Mouse (Mus musculus): ENCODE data around the gene Iffo2. TPM values are rescaled to one million over a fixed set of nuclear protein-coding genes. Genes with fewer than 3 reads are reported as not detected.

Gene Iffo2
- polyA plus RNA-seq, 1 experiment, result 11.0 TPM

DNA sequence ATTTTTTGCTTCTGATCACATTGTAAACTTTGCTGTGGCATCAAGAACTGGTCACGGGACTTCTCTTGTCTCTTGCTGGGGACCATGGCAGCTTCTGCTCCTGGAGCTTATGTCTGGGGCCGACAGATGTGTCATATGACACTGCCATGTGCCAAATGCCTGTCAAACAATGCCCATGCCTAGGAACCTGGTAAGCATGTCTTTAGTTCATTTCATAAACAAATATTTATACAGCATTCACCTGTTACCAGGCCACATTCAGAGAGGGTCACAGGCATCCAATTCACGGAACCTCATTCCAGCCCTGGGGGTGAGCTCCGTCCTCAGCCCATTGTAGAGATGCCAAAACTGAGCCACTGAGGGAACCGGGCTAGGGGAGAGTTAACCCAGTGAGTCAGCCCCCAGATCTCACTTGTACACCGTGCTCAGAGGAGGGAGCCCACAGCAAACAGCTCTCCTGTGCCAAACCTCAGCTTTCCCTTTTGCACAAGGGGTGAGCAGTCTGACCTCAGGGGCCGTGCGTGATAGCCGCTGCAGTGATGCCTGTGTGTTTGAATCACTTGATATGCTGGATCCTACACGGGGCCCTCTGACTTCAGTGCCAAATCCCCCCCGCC lies 53.4 kb downstream of the Iffo2 start:
- TF ChIP-seq POLR2A (IDR thresholded peaks at IDR 0.05; ENCODE audit: borderline replicate concordance, extremely low read depth, insufficient read depth, insufficient read length, poor library complexity, severe bottlenecking), result no peak
- no peak for TF ChIP-seq CTCF (IDR thresholded peaks at IDR 0.05; ENCODE audit: borderline replicate concordance, extremely low read depth, insufficient read depth, insufficient read length)
- DNase-seq (ENCODE audit: low read depth), result no peak

DNA sequence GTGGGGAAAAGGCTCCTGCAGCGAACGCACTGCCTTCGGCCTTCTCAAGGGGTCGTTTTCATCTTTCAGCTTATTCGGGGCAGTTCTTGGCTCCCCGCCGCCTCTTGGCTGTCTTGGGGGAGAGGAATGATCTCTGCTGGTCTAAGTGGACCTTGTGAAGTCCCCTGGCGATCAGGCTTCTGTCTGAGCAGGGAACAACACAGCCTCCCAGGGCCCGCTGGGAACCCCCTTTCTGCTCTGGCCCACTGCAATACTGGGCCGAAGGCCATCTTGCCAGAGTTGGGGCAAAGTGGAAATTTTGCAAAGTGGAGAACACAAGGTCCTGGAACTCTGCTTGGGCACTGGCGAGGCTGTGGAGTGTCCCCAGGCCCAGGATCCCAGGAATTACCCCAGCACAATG lies 54.4 kb downstream of the Iffo2 start:
- DNase-seq (ENCODE audit: low read depth), result no peak

DNA sequence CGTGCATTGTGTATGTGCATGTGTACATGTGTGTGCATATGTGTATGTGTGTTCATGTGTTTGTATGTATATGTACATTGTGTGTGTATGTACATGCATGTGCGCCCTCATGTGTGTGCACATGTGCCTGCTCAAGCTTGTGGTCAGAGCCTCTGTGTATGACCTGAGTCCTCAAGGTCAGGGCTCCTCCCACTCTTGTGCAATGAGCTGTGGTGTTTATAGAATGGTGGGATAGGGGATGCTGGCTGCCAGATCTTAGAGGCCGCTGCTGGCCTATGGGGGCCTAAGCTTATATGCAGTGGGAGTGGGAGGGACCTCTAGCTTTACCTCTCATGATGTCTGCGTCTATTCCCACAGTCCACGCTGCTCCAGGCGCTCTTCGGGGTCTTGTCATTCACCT lies 55.4 kb downstream of the Iffo2 start:
- TF ChIP-seq POLR2A (IDR thresholded peaks at IDR 0.05; ENCODE audit: borderline replicate concordance, extremely low read depth, insufficient read depth, insufficient read length, poor library complexity, severe bottlenecking), result no peak
- TF ChIP-seq CTCF (IDR thresholded peaks at IDR 0.05; ENCODE audit: borderline replicate concordance, extremely low read depth, insufficient read depth, insufficient read length), result no peak
- no peak for DNase-seq (ENCODE audit: low read depth)

More for the DNA sequence above, 54.4 kb downstream of the Iffo2 start:
- TF ChIP-seq POLR2A (IDR thresholded peaks at IDR 0.05; ENCODE audit: borderline replicate concordance, extremely low read depth, insufficient read depth, insufficient read length, poor library complexity, severe bottlenecking) (no peak), CTCF (IDR thresholded peaks at IDR 0.05; ENCODE audit: borderline replicate concordance, extremely low read depth, insufficient read depth, insufficient read length) (no peak)

DNA sequence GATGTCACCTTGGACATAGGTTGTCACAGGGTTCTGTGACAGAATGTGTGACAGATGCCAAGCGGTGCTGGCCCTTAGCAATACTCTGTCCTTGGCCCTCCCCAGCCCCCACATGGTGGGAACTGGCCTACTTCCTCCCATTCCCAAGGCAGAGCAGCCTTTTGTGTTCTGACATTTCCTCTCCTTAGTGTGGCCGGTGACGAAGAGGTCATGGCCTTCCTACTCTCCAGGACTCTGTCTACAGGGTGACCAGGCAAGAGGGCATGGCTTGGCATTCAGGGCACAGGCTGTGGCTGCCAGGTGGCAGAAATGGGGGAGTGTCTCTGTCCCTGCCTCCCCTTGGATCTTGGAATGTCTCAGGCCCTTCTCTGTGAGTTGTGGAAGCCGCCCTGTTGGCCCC lies 57.0 kb downstream of the Iffo2 start:
- TF ChIP-seq POLR2A (IDR thresholded peaks at IDR 0.05; ENCODE audit: borderline replicate concordance, extremely low read depth, insufficient read depth, insufficient read length, poor library complexity, severe bottlenecking) (no peak), CTCF (IDR thresholded peaks at IDR 0.05; ENCODE audit: borderline replicate concordance, extremely low read depth, insufficient read depth, insufficient read length) (no peak)

DNA sequence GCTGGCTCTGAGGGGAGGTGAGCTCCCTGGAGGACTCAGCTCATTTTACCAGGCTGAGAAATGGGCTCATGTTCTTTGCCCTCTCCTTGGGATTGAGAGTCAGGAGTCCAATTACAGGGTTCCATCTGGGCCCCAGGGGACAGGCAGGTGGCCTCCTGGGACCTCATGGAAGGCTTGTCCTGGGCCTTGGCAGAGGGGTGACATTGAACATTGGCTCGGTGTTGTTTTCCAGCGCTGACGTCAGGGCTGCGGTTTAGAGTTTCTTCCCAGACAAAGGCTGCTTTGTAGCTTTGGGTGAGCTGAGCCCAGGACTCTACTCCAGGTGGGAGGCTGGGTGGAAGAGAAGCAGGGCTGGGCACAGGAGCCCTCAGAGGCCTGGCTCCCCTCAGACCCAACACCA lies 57.4 kb downstream of the Iffo2 start:
- TF ChIP-seq CTCF (IDR thresholded peaks at IDR 0.05; ENCODE audit: borderline replicate concordance, extremely low read depth, insufficient read depth, insufficient read length) (no peak), POLR2A (IDR thresholded peaks at IDR 0.05; ENCODE audit: borderline replicate concordance, extremely low read depth, insufficient read depth, insufficient read length, poor library complexity, severe bottlenecking) (no peak)
- no peak for DNase-seq (ENCODE audit: low read depth)

More for the DNA sequence above, 57.0 kb downstream of the Iffo2 start:
- no peak for DNase-seq (ENCODE audit: low read depth)

DNA sequence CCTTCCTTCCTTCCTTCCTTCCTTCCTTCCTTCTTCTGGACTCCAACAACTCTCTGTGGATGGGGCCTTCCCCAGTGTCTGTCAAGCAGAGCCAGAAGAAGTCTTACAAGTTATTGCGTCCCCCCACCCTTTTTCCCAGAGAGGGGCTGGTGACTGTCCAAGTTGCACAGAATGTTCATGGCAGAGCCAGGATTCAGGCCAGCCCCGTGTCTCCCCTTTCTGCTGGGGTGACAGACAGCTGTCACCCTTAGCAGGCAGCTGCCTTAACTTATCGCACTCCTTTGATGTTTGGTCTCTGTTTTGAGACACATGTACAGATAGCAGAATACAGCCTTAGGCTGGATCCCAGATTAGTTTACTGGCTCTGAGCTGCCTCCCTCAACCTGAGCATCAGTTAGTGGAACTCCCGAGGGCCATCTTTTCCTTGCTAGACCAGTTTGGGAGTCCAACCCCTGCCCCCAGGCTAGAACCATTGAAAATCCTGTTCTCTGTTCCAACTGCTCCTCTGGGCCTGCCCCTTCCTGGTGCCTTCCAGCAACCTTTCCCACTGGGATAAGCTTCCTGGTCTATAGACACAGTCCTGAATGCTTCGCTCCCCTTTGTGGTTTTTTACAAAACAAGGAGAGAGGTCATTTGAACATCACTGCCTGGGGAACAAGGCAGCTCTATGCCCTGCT lies 59.1 kb downstream of the Iffo2 start:
- DNase-seq (ENCODE audit: low read depth), result peak; percentile 24
- no peak for TF ChIP-seq POLR2A (IDR thresholded peaks at IDR 0.05; ENCODE audit: borderline replicate concordance, extremely low read depth, insufficient read depth, insufficient read length, poor library complexity, severe bottlenecking)
- TF ChIP-seq CTCF (IDR thresholded peaks at IDR 0.05; ENCODE audit: borderline replicate concordance, extremely low read depth, insufficient read depth, insufficient read length), result no peak

DNA sequence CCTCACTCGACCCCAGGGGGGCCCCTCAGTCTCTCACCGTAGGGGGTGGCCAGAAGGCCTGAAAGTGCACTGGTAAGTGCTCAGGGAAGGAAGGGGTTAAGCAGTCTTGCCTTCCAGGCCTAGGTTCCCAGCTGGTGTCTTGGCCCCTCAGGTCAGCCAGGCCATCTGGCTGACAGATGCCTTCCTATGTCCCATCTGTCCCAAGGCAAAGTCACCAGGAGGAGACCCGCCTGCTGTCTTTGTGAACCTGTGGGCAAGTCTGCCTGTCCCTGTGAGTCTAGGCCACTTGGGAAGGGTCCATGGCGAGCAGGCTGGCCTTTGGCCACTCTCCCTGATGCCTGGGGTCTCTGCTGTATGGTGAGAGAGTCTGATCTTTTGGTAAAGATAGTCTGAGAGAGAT lies 60.1 kb downstream of the Iffo2 start:
- TF ChIP-seq POLR2A (IDR thresholded peaks at IDR 0.05; ENCODE audit: borderline replicate concordance, extremely low read depth, insufficient read depth, insufficient read length, poor library complexity, severe bottlenecking) (no peak), CTCF (IDR thresholded peaks at IDR 0.05; ENCODE audit: borderline replicate concordance, extremely low read depth, insufficient read depth, insufficient read length) (no peak)
- DNase-seq (ENCODE audit: low read depth), result peak; percentile 66

DNA sequence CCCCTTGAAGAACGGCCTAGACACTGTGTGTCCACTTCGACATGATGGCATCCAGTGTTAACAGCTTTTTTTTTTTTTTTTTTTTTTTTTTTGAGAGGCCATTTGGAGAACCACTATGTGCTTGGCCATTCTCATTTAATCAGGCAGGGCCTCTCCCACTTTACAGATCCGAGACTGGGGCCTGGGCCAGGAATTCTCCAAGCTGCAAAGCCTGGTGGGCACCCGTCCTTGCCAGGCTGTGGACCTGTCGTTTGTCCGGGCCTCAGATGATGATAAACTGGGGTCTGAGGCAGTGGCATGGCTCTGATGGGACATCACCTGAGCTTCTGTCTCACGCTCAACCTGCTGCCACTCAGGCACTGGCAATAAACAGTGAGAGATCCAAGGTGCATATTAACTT lies 62.5 kb downstream of the Iffo2 start:
- no peak for DNase-seq (ENCODE audit: low read depth)
- no peak for TF ChIP-seq CTCF (IDR thresholded peaks at IDR 0.05; ENCODE audit: borderline replicate concordance, extremely low read depth, insufficient read depth, insufficient read length)

DNA sequence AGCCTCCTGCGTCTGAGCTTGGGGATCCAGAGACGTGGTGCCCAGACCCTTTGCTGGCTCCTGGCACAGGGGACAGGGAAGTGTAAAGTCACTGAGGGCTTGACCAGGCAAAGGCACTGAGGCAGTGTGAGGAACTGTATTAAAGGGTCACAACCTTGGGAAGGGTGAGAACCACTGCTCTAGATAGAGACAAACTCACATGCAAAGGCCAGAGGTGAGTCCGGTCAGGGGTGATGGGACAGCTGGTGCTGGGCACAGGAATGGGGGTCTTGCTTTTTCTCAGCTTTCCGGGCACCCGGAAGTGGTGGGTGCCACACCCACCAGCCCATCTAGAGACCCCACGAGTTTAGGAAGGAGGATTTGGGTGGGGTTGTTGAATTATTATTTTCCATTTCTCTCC lies 63.0 kb downstream of the Iffo2 start:
- no peak for TF ChIP-seq POLR2A (IDR thresholded peaks at IDR 0.05; ENCODE audit: borderline replicate concordance, extremely low read depth, insufficient read depth, insufficient read length, poor library complexity, severe bottlenecking)
- TF ChIP-seq CTCF (IDR thresholded peaks at IDR 0.05; ENCODE audit: borderline replicate concordance, extremely low read depth, insufficient read depth, insufficient read length), result no peak
- no peak for DNase-seq (ENCODE audit: low read depth)

DNA sequence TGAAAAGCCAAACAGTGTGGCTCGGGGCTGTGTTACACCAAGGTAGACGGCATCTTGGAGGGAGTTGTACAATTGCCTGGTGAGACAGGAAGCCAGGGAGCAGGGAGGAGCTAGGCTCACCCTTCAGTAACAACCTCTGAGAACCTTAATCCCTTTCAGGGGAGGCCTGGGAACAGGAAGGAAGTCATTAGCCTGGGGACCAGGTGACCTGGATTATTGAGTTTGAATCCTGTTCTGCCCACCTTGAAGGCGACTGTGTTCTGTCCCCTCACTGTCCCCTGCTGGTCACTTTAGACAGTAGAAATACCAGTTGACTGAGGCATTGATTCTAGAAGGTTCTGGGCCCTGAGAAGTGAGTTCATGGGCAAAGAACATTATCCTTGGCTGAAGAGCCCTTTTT lies 63.7 kb downstream of the Iffo2 start:
- TF ChIP-seq CTCF (IDR thresholded peaks at IDR 0.05; ENCODE audit: borderline replicate concordance, extremely low read depth, insufficient read depth, insufficient read length), result no peak
- TF ChIP-seq POLR2A (IDR thresholded peaks at IDR 0.05; ENCODE audit: borderline replicate concordance, extremely low read depth, insufficient read depth, insufficient read length, poor library complexity, severe bottlenecking), result no peak
- no peak for DNase-seq (ENCODE audit: low read depth)

DNA sequence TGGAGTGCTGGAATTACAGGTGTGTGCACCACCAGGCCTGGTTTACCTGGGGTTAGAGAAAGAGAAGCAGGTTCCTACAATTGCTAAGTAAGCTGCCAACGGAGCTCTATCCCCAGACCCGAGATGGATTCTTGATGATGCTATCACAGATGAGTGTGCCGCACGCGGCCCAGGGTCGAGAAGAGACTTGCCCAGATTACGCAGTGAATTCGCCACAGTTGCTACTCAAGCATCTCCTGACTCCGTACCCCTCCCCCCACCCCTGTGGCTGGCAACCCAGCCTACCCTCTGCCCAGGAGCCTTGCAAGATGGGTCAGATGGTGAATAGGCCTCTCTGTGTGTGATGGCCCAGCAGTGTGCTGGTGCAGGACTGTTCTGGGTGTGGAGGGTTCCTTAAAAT lies 66.4 kb downstream of the Iffo2 start:
- TF ChIP-seq CTCF (IDR thresholded peaks at IDR 0.05; ENCODE audit: borderline replicate concordance, extremely low read depth, insufficient read depth, insufficient read length), result no peak
- peak; percentile 49 for DNase-seq (ENCODE audit: low read depth)

Measured in brain, embryonic 14.5 days (tissue).